Mouse (Mus musculus) induced T-regulatory cell, adult 2 months (primary cell): ENCODE results near the gene Tmem132b.
"Not testable (repeated sequence)": the region's sequence is repeated elsewhere in the genome, so short reads cannot be mapped to it uniquely, and the experiment has no call there.

Experiments
- DNase-seq: peaks from one replicate; pipeline ENCODE4 v3.0.0-alpha.2; 2012; ENCODE audit warnings: low read depth

Tmem132b gene

DNA sequence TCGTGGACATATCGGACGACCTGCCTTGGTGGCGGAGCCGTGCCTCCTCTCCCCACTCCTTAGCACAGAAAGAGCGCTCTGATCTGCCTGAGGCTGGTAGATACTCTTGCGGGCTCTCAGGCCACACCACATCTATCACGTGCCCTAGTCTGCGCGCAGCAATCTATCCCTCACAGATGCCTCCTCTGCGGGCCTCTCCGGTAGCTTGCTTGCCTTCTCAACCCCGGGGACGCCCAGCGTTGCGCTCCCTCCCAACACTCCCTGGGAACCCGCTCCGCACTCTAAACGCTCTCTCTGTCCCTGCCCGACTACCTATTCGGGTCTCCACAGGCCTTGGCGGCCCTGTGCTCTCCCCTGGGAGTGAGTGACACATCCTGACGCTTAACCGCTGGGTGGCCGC, at the start of gene Tmem132b:
Gene Tmem132b (plus strand): TSS at position 141 of the 400 bp plus-strand sequence.
- DNase-seq: no peak

DNA sequence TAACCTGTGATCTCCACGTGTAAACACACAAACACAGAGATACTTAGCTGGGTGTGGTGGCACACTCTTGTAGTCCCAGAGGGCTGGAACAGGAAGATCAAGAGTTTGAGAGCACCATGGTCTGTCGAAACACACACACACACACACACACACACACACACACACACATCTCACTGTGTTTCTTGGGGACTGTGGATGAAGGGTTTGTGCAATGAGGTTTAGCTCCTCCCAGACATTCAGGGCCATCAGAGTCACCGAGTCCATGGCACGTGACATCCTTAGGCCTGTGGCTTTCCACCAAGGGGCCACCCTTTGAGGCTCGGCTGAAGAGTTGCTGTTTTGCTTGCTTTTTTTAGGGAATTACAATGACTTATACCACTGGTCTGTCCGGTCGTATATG, 49.1 kb upstream of the Tmem132b start:
- no peak for DNase-seq

DNA sequence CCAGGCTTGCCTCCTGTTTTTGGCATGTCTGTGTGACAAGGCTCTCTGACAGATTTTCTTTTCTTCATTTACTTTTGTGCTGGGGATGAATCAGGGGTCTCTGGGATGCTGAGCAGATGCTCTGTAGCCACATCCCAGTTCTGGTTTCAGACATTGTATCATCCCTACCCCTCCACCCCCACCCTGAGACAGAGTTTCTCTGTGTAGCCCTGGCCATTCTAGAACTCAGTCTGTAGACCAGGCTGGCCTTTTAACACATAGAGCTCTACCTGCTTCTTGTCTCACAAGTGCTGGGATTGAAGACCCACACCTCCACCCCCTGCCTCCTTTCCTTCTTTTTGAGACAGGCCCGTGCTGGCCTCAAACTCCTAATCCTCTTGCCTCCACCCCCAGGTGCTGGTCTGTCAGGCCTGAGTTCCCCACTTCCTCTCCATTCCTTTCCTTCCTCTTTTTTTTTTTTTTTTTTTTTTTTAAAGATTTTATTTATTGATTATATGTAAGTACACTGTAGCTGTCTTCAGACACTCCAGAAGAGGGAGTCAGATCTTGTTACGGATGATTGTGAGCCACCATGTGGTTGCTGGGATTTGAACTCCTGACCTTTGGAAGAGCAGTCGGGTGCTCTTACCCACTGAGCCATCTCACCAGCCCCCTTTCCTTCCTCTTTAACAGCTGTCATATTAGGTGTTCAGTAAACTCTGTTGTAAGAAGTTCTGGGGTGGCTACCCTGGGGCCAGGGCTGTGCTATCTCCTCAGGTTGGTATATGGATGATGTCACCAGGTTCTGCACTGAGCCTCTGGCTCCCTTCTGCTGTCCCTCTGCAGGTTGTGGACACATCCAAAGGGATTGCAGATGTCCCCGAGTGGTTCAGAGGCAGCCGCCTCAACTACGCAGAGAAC, 47.6 kb upstream of the Tmem132b start:
- DNase-seq: no peak

DNA sequence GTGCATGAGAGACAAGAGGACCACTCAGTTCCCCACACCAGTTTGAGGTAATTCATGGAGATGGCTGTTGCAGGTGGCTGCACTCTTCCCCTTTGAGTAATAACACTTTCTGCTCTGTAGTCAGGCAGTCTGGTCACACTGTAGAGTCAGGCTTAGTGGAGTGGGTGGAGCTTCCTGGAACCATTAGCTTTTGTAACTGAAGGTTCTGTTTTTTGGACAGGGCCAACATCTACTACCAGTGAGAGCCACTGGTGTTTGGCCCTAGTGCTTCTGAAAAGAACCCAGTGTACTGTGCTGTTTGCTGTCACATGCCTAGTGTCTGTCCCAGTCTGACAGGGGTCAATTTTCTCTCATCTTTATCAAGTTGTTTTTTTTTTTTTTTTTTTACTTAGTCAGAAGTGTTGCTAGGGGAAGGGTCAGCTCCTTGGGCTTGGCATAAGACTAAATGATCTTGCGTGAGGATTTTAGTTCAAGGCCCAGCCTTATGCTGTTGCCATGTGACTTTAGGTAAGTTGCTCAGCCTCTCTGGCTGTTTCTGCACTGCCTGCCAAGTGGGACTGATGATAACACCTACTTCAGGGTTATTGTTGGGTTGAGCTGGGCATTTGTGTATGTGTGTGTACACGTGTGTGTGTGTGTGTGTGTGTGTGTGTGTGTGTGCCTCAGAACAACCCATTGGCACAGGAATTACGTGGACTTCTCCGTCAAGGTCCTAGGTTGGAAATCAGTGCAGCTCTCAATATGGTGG, 46.4 kb upstream of the Tmem132b start:
- DNase-seq: no peak

DNA sequence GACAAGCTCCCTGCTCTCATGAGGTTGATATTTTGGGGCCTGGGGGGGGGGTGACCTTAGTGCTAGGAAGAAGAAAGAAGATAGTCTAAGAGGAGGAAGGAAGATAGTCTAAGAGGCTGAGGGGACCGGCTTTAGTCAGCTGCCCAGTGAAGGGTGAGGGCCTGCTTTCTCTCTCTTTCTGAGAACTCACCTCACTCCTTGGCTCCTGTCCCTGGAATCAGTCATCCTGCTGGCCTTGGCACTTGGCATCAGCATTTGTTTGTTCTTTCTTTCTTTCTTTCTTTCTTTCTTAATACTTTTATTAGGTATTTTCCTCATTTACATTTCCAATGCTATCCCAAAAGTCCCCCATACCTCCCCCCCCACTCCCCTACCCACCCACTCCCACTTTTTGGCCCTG, 45.5 kb upstream of the Tmem132b start:
- DNase-seq: no peak

DNA sequence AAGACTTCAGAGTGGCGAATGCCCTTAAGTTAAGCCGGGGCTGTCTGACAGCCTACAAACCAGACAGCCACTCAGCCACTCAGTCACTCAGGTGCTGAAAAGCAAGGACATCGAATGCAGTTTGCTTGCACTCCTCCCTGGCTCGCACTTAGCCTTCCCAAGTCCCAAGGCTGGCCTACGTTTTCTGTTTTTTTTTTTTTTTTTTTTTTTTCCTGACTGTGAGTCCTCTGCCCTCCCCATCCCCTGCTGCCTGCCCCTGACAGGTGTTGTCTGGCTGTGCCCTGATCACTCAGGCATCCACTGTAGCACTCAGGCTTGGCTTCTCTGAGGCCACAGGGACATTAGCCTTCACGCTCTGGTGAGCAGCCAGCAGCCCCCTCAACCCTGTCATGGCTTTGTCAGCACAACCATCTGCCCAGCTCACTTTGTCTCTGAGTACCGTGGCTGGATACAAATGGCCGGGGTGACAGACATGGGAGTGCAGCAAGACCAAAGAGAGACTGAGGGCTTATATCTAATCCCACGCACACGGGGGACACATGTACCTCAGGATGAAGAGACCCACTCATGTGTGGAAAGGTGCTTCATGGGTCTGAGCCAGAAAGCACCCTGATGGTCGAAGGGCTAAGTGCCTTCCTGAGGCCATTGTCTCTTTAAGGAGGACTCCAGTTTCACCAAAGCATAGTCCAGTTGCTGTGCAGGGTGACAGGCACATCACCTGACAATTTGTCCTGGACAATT, 44.0 kb upstream of the Tmem132b start:
- no peak for DNase-seq

DNA sequence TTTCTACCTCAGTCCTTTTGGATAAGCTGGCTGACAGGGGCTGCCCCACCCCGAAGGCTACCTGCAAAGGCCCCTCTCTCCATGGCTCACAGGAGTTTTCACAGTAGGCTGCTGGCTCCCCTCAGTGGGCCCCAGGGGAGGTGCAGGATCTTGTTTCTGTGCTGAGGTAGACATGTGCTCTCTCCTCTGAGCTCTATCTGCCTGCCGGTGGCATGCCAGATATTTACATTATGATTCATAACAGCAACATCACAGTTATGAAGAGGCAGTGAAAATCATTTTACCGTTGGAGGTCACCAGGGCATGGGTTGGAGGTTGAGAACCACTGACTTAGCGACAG, 43.5 kb upstream of the Tmem132b start:
- no peak for DNase-seq

DNA sequence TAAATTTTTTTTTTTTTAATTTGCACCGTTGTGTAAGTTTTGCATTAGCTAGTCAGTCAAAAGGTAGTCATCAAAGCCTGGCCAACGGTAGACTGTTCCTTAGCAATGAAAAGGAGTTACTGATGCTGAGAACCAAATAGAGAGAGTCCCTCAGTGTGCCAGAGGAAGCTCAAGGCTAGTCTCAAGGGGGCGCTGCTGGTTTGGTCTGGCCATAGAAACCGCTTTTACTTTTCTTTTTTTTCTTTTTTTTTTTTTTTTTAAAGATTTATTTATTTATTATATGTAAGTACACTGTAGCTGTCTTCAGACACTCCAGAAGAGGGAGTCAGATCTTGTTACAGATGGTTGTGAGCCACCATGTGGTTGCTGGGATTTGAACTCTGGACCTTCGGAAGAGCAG, 42.6 kb upstream of the Tmem132b start:
- DNase-seq: not testable (repeated sequence)

DNA sequence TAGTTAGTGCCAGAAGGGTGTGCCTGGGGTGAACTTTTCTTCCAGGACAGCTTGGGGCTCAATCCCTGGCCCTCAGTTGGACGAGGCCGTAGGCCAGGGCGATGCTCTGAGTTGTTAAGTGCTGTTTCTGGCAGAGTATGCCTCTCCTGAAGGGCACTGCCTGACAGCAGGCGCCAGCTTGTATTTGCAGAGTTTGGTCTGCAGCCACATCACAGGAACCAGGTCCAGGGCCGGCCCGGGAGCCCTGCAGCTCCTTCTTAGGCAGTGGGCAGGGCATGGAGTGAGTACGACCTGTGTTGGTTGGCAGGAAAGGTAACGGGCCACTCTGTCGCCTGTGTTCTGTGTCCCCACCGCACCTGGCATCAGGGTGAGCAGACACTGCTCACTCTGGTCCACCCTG, 40.5 kb upstream of the Tmem132b start:
- DNase-seq: no peak

DNA sequence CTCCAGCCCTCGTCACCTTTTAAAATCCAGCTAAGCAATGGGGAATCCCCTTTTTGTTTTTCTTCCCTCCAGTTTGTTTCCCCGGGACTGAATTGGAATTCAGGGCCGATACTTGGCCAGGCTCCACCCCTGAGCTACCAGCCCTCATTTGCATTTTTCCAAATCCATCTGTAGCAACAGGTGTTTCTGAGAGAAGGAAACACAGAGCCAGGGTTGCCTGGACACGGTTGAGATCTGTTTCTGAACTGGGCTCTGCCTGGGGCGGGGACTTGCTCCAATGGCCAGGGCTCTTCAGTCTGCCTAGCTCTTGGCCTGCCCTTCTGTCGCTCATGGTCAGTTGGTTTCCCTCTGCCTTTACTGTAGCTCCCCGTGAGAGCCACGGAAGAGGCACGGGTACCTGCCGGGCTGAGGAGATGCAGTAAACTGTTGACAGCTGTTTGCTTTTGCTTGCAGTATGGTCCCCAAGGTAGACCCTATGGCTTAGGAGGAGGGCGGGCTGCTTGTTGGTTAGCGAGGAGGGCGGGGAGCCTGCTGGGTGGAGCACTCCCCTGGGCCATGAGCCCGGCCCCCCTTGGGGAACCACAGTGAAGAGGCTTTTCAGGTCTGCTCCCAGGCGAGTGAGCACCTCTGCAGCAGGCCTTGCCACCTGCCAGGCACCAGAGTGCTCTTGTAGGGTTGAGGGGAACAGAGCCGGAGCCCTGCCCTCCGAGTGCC, 39.0 kb upstream of the Tmem132b start:
- DNase-seq: no peak

DNA sequence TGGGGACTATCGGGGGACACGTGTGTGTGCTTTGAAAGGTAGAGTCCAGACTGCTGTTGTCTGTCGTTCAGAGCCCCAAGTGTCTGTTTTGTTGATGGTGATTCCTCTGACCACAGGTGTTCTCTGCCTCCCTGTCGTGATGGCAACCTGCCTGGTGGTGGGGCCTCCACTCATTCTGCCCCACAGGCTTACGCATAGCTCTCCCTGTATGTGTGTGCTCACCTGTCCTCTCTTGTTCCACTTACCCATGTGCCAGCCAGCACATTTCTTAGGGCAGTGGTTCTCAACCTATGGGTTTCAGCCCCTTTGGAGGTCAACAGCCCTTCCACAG, 38.5 kb upstream of the Tmem132b start:
- no peak for DNase-seq

DNA sequence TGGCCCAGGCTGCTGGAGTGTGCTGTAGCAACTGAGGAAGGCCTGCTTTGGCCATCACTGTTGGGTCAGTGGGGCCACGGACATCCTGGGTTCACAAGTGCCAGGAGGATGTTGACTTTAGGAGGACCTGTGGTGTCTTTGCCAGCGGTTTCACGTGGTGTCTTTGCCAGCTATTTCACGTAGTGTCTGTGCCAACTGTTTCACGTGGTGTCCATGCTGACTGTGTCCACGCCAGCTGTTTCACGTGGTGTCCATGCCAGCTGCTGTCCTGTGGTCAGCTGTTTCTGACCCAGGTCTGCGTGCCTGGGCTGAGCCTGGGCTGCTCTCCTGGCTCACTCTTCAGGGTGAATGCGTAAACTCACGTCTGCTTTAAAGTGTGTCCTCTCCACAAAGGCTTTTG, 35.9 kb upstream of the Tmem132b start:
- DNase-seq: no peak

DNA sequence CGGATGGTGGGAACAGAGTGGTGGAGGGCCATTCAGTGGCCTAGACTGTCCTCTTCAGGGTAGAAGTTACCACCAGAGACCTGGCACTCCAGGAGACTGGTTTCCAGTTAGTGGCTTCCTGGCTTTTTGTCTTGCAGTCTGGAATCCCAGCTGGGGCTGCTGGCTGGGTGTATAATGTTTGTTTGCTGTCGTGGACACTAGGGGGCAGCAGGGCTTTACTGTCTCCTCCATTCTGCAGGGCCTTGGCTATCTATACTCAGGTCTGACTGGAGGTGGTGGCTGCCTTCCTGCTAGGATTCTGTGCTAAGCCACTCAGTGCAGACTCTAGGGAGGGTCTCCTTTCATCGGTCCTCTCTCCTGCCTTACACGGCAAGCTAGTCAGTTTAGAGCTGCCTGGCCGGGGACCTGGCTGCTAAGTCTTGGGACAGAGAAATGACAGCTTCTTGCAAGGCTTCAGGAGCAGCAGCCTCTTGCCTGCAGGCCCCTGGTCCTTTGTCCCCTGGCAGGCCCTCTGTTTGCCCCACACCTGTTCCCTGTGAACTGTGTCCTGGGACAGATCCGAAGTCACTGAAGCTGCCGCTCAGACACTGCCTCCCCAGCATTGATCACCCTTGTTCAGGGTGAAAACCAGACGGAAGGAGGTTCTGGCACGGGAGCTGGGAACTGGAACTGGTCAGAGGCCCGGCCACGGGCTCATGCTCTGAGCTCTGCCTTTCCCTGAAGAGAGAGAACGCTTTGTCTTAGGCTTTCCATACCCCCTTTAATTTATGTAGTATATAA, 33.6 kb upstream of the Tmem132b start:
- DNase-seq: peak; percentile 52

DNA sequence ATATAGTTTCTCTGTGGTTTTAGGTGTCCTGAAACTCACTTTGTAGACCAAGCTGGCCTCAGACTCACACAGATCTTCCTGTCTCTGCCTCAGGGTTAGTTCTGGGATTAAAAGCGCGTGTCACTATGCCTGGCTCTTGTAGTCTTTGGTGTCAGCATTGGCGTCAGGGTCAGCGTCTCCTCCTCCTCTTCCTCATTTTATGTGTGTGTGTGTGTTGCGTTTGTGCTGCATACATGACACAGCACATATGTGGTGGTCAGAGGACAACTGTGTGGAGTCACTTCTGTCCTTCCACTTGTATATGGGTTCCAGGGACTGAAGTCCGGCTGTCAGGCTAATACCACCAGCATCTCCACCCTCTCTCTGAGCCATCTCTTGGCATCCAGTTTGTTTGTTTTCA, 30.1 kb upstream of the Tmem132b start:
- no peak for DNase-seq

DNA sequence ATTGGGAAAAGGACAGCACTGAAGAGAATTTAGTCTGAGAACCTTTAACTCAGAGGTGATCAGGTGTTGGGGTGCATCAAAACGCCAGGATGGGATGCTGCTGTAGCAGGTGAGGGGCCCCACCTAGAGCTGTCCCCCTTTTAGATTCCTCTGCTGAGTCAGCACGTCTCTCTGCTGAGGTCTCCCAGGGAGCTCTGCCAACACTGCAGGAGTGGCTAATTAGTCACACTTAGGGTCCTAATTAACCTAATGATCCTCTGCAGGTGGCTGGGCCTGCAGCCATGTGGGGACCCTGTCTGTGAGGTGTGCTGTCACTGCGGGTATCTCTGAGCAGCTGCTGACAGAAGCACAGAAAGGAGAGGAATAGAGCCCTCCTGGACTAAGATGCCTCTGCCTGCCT, 29.4 kb upstream of the Tmem132b start:
- DNase-seq: no peak

DNA sequence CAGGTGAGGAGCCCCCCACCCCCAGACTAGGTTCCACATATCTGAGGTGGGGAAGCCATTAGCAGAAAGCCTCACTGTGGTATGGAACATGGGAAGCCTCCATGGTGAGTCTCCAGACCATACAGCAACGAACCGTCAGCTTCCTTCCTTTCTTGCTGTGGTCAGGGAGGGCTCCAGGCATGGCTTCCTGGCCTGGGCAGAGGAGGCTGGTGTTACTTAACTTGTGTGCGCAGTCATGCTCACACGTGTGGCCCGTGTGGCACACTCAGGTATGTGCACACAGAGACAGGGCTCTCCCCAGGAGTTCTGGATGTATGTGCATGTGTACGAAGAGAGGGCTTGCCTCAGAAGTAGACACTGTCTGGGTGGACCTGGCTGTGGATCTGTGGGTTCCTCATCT, 27.9 kb upstream of the Tmem132b start:
- no peak for DNase-seq

DNA sequence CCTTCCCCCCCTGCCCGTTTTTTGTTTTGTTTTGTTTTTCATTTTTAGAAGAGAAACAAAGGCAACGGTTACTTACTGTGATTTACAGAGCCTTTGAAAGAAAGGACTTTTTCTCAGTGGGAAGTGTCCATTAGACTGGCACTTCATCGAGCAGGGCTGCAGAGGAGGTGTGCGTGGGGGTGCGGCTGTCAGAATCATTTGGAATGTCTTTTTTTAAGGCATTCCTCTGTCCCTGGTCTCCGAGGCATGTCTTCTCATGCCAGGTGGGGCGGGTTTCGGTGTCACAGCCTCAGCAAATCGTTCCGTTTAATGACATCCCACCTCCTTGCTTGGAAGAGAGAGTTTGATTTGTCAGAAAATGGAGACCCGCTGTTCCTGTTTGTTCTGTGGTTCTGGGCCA, 26.9 kb upstream of the Tmem132b start:
- no peak for DNase-seq

DNA sequence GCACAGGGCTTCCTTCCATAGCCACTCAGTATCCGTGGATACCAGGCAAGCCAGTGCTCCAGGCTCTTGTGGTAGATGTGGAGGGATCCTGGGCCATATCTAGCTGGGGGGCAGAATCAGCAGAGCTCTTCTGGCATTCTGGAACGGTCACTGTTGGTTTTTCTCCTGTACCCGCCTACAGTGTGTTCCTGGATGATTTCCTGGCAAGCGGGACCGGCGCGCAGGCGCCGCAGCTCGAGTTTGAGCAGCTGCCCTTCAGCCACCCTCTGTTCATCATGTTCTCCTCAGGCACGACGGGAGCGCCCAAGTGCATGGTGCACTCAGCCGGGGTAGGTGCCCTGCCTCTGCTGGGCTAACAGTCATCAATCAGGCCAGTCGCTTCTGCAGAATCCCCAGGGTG, 25.6 kb upstream of the Tmem132b start:
- DNase-seq: no peak

DNA sequence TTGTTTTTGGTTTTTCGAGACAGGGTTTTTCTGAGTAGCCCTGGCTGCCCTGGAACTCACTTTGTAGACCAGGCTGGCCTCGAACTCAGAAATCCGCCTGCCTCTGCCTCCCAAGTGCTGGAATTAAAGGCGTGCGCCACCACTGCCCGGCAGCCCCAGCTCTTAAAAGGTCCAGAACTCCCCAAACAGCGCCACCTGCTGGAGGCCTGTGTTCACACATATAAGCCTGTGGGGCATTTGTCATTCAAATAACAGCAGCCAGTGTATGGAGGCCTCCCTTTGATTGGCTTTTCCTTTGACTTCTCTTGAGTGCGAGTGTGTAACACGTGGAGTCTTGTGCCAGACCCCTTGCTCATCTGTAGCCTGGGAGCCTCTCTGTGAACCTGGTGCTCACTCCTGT, 24.0 kb upstream of the Tmem132b start:
- peak; percentile 54 for DNase-seq

DNA sequence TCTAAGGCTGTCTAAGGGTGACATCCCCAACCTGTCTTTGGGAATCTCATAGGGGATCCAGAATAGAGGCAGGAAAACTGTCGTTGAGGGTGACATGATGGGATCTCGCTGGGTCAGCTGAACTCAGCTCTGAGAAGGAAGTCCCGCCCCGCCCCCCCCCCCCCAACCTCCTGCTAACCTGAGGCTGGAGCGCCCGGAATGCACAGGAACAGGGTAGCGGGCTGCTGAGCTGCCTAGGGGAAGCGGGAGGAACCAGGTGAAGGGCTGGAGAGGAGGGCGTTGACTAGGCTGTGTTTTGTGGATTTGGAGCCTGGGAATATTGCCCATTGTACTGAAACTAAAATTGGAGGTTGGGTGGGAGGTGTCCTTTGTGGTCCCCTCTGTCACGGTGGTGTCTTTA, 23.6 kb upstream of the Tmem132b start:
- DNase-seq: no peak

DNA sequence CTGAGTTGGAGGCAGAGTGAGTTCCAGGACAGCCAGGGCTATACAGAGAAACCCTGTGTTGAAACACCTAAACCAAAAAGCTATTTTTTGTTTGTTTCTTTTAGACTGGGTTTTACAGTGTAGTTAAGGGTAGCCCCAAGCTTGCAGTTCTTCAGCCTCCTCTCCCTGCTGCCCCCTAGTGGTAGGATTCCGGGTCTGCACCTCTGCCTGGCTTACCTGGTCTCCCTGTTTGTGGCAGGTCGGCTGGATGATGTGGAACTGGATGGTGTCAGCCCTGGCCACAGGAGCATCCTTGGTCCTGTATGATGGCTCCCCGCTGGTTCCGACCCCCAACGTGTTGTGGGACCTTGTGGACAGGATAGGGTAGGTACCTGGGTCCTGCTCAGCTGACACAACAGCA, 22.0 kb upstream of the Tmem132b start:
- DNase-seq: peak; percentile 81

DNA sequence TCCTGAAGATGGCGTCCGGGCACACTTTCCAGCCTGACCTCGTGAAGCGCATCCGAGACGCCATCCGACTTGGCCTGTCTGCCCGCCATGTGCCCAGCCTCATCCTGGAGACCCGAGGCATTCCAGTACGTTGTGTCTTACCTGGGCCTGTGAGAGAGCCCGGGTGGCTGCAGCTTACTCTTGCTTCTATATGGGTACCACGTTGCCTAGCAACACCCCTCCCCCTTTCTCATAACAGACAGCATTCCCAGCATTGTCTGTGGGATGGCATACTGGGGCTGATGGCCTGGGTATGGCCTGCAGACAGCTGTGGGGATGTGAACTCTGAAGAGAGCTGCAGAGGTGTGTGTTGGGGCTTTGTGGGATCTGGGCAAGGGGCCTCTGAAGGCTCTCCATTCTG, 16.6 kb upstream of the Tmem132b start:
- no peak for DNase-seq
